Mouse (Mus musculus) subcutaneous adipose tissue, adult 2 months (tissue): ENCODE measurements around the gene Defa26. TPM values are rescaled to one million over a fixed set of nuclear protein-coding genes. Genes with fewer than 3 reads are reported as not detected.

Experiments
- polyA plus RNA-seq: library from polyadenylated mRNA; depleted of rRNA; stranded (reverse); fragments of >200 nt; gene quantifications from 2 replicates; pipeline ENCODE4 v1.2.3, GENCODE M21; 2012; ENCODE audit warnings: low replicate concordance; rRNA removed

The Defa26 gene
- polyA plus RNA-seq, result not detected in 2 replicates

DNA sequence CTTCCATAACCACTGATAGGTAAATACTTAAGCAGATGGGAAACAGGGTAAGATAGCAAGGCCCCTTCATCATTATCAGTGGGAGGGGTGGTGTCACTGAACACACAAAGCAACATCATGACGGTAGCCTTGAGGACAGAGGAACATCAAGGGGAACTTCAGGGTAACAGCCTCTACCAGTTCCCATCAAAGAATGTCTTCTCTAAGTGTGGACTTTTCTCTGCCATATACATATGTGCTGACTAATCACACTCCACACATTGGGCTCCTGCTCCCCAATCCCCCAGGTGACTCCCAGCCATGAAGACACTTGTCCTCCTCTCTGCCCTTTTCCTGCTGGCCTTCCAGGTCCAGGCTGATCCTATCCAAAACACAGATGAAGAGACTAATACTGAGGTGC is at the start of gene Defa26:
Gene Defa26, plus strand, starts transcription at position 301 of the 400 bp plus-strand sequence.

DNA sequence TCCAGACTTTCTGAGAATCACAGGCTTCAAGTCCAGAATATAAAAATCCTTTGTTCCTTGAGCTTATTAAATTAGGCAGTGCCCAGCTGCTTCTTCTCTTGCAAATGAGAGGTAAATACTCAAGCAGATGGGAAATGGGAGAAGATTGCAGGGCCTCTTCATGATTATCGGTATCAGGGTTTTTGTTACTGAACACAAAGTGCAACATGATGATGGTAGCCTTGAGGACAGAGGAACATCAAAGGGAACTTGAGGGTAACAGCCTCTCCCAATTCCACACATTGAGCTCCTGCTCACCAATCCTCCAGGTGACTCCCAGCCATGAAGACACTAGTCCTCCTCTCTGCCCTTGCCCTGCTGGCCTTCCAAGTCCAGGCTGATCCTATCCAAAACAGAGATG is 35.3 kb upstream of the Defa26 start, which contains the start of gene Defa28:
Gene Defa28, plus strand, starts transcription at position 301 of the 400 bp plus-strand sequence.

GRCm38 (mm10) chr8:21594408-21594807 is 23.6 kb upstream of the Defa26 start, which contains the start of gene Gm7861:
Gene Gm7861 (minus strand): TSS chr8:21594508.

GRCm38 (mm10) chr8:21655480-21655879 is 37.5 kb downstream of the Defa26 start, which contains the start of gene Defa17:
Gene Defa17 (plus strand): TSS chr8:21655780.

DNA sequence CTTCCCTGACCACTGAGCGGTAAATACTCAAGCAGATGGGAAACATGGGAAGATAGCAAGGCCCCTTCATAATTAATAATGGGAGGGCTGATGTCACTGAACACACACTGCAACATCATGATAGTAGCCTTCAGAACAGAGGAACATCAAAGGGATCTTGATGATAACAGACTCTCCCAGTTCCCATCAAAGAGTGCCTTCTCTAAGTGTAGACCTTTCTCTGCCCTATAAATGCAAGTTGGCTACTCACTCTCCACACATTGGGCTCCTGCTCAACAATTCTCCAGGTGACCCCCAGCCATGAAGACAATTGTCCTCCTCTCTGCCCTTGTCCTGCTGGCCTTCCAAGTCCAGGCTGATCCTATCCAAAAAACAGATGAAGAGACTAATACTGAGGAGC is 47.5 kb downstream of the Defa26 start, which contains the start of gene Defa34:
Gene Defa34, plus strand, starts transcription at position 301 of the 400 bp plus-strand sequence.

Other genes starting within 250 kb of the Defa26 start
- not detected in 2 replicates for gene Defa2, start 239.7 kb upstream of the Defa26 start, polyA plus RNA-seq
- not detected in 2 replicates for gene Defa33, start 226.4 kb upstream of the Defa26 start, polyA plus RNA-seq
- gene Defa36, start 190.8 kb upstream of the Defa26 start, polyA plus RNA-seq, result not detected in 2 replicates
- not detected in 2 replicates for gene Gm7849, start 161.6 kb upstream of the Defa26 start, polyA plus RNA-seq
- gene Defa20, start 108.9 kb upstream of the Defa26 start, polyA plus RNA-seq, result not detected in 2 replicates
- not detected in 2 replicates for gene Defa32, start 89.2 kb upstream of the Defa26 start, polyA plus RNA-seq
- gene Defa37, start 52.8 kb upstream of the Defa26 start, polyA plus RNA-seq, result not detected in 2 replicates
- gene Defa28, start 35.2 kb upstream of the Defa26 start, polyA plus RNA-seq, result not detected in 2 replicates
- gene Gm7861, start 23.7 kb upstream of the Defa26 start, polyA plus RNA-seq, result not detected in 2 replicates
- gene Defa17, start 37.6 kb downstream of the Defa26 start, polyA plus RNA-seq, result not detected in 2 replicates
- gene Defa34, start 47.6 kb downstream of the Defa26 start, polyA plus RNA-seq, result not detected in 2 replicates
- not detected in 2 replicates for gene AY761184, start 85.5 kb downstream of the Defa26 start, polyA plus RNA-seq
- not detected in 2 replicates for gene Defa24, start 116.3 kb downstream of the Defa26 start, polyA plus RNA-seq
- gene Defb50, start 205.4 kb downstream of the Defa26 start, polyA plus RNA-seq, result not detected in 2 replicates
- gene Defb2, start 221.7 kb downstream of the Defa26 start, polyA plus RNA-seq, result not detected in 2 replicates
- not detected in 2 replicates for gene Defb10, start 240.7 kb downstream of the Defa26 start, polyA plus RNA-seq